Mouse (Mus musculus) spleen, adult 2 months (tissue): ENCODE measurements around the gene Vkorc1.

Experiments used
- CTCF ChIP-seq: fragments of 200-500 bp; IDR thresholded peaks from 2 replicates; pipeline ENCODE4 v1.5.1; 2011; ENCODE audit warnings: mild to moderate bottlenecking, inconsistent platforms; ENCODE audit not compliant: insufficient read depth, insufficient read length, insufficient replicate concordance; ENCODE audit errors: extremely low read depth
- POLR2A ChIP-seq: fragments of 200-500 bp; IDR thresholded peaks from 2 replicates; pipeline ENCODE4 v1.6.1; 2011; ENCODE audit warnings: low read depth, low read length, inconsistent platforms

GRCm38 (mm10) chr7:127921516-127921915 lies 26.1 kb upstream of the Vkorc1 start:
- no peak for TF ChIP-seq CTCF
- TF ChIP-seq POLR2A, result no peak
